Mouse (Mus musculus): ENCODE data around the gene Hivep3. TPM values are rescaled to one million over a fixed set of nuclear protein-coding genes. Genes with fewer than 3 reads are reported as not detected.

Gene Hivep3
- polyA plus RNA-seq, 1 experiment from 2014 or later, result 6.0 TPM

DNA sequence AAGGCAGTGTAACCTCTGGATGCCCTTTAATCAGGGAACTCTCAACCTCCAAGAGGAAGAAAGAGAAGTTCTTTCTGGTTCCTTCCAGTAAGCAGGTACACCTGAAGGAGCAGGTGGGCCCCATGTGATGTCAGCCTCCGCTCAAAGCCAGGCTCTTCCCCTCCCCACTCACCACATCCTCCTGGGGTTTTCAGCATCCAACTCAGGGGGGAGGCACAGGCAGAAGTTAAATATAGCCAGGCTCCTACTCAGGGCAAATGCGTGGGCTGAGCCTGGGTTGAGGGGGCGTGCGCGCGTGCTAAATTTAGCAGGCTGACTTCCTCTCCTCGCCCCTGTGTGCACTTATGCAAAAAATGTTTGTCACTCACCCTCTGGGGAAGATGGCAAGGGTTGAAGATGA is 225.7 kb downstream of the Hivep3 start:
- ATAC-seq (ENCODE audit: low FRiP score, low TSS enrichment) (no peak), DNase-seq (ENCODE audit: low spot score) (no peak)
- Histone ChIP-seq H3K27ac (replicated peaks) (no peak overlapping the region), H3K9ac (ENCODE audit: low read length) (no peak overlapping the region), H3K9me3 (ENCODE audit: control insufficient read depth, low read length) (no peaks in the 10 kb centered on the region), H3K4me2 (replicated peaks; ENCODE audit: low read depth) (no peak overlapping the region), H3K4me1 (replicated peaks; ENCODE audit: control insufficient read depth, insufficient read depth) (no peaks in the 10 kb centered on the region), H3K4me3 (ENCODE audit: low read depth, low read length) (no peak overlapping the region), H3K27me3 (ENCODE audit: control insufficient read depth, insufficient read depth, low read length) (no peaks in the 10 kb centered on the region), H3K36me3 (ENCODE audit: control insufficient read depth, insufficient read depth, low read length) (no peaks in the 10 kb centered on the region)
- TF ChIP-seq EP300 (optimal IDR thresholded peaks at IDR 0.05) (no peak), CTCF (IDR thresholded peaks at IDR 0.05; ENCODE audit: low read depth) (no peak)
- WGBS, result 56% methylated on average over 7 of the region's 7 CpGs

- 55% methylated on average over 1 of the region's 1 CpGs for WGBS
- no peaks in the 10 kb centered on the region for H3K4me1 ChIP-seq (replicated peaks; ENCODE audit: control insufficient read depth, insufficient read depth)
- ATAC-seq (ENCODE audit: low FRiP score, low TSS enrichment), result no peak
Observed at GRCm38 (mm10) chr4:119959873-119960272, 226.3 kb downstream of the Hivep3 start.

DNA sequence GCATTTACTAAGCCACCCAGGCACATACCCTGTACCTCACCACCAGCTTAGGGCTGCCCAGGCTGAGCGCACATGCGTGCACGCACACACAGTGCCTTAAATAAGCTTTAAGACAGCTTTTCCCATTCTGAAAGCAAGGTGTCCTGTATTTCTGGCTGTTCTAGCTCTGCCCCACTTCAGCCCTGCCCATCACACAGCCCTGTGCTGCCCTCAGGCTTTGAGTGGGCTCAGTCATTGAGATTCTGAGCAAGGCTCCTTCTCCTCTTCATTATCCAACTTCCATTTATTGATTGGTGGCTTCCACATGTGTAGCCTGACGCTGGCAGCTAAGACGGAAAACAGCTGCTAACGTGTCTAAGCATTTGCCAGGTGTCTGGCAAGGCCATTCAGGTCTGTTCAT is 226.9 kb downstream of the Hivep3 start:
- no peak for TF ChIP-seq EP300 (optimal IDR thresholded peaks at IDR 0.05)
- no peak for TF ChIP-seq CTCF (IDR thresholded peaks at IDR 0.05; ENCODE audit: low read depth)
- H3K27ac ChIP-seq (replicated peaks), result no peak overlapping the region
- H3K9ac ChIP-seq (ENCODE audit: low read length), result no peak overlapping the region
- no peaks in the 10 kb centered on the region for H3K9me3 ChIP-seq (ENCODE audit: control insufficient read depth, low read length)
- WGBS, result 68% methylated on average over 6 of the region's 6 CpGs
- H3K36me3 ChIP-seq (ENCODE audit: control insufficient read depth, insufficient read depth, low read length), result no peaks in the 10 kb centered on the region
- no peaks in the 10 kb centered on the region for H3K4me1 ChIP-seq (replicated peaks; ENCODE audit: control insufficient read depth, insufficient read depth)
- no peaks in the 10 kb centered on the region for H3K27me3 ChIP-seq (ENCODE audit: control insufficient read depth, insufficient read depth, low read length)
- no peak for ATAC-seq (ENCODE audit: low FRiP score, low TSS enrichment)
- no peak overlapping the region for H3K4me3 ChIP-seq (ENCODE audit: low read depth, low read length)
- H3K4me2 ChIP-seq (replicated peaks; ENCODE audit: low read depth), result no peak overlapping the region
- DNase-seq (ENCODE audit: low spot score), result no peak

More at GRCm38 (mm10) chr4:119959873-119960272, 226.3 kb downstream of the Hivep3 start:
- Histone ChIP-seq H3K27ac (replicated peaks) (no peak overlapping the region), H3K9ac (ENCODE audit: low read length) (no peak overlapping the region), H3K36me3 (ENCODE audit: control insufficient read depth, insufficient read depth, low read length) (no peaks in the 10 kb centered on the region), H3K9me3 (ENCODE audit: control insufficient read depth, low read length) (no peaks in the 10 kb centered on the region), H3K4me2 (replicated peaks; ENCODE audit: low read depth) (no peak overlapping the region), H3K27me3 (ENCODE audit: control insufficient read depth, insufficient read depth, low read length) (no peaks in the 10 kb centered on the region), H3K4me3 (ENCODE audit: low read depth, low read length) (no peak overlapping the region)
- no peak for DNase-seq (ENCODE audit: low spot score)
- no peak for TF ChIP-seq CTCF (IDR thresholded peaks at IDR 0.05; ENCODE audit: low read depth)
- TF ChIP-seq EP300 (optimal IDR thresholded peaks at IDR 0.05), result no peak

GRCm38 (mm10) chr4:119961164-119961563 is 227.6 kb downstream of the Hivep3 start:
- Histone ChIP-seq H3K4me1 (replicated peaks; ENCODE audit: control insufficient read depth, insufficient read depth) (no peaks in the 10 kb centered on the region), H3K36me3 (ENCODE audit: control insufficient read depth, insufficient read depth, low read length) (no peaks in the 10 kb centered on the region), H3K4me3 (ENCODE audit: low read depth, low read length) (no peak overlapping the region), H3K9me3 (ENCODE audit: control insufficient read depth, low read length) (no peaks in the 10 kb centered on the region), H3K9ac (ENCODE audit: low read length) (no peak overlapping the region), H3K27ac (replicated peaks) (no peak overlapping the region), H3K27me3 (ENCODE audit: control insufficient read depth, insufficient read depth, low read length) (no peaks in the 10 kb centered on the region), H3K4me2 (replicated peaks; ENCODE audit: low read depth) (no peak overlapping the region)
- WGBS, result 85% methylated on average over 5 of the region's 5 CpGs
- ATAC-seq (ENCODE audit: low FRiP score, low TSS enrichment) (no peak), DNase-seq (ENCODE audit: low spot score) (no peak)
- TF ChIP-seq CTCF (IDR thresholded peaks at IDR 0.05; ENCODE audit: low read depth) (no peak), EP300 (optimal IDR thresholded peaks at IDR 0.05) (no peak)

DNA sequence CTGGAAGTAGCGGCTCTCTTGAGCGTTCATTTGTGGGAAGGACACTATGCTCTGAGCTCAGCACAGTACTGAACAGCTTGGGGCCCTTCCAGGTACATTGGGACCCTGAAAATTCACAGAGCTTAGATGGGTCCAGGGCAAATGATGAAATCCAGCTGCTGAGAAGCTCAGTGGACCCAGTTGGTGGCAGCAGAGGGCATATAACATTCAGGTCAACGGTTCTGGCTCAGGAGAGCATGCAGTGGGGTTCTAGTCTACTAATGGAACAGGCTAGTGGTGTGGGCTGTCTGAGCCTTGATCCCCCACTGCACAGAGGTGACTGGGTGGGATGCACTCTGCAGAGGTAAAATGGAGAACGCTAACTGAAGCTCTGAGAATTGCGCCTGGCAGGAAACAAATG is 228.5 kb downstream of the Hivep3 start:
- no peak overlapping the region for H3K4me3 ChIP-seq (ENCODE audit: low read depth, low read length)
- H3K4me2 ChIP-seq (replicated peaks; ENCODE audit: low read depth), result no peak overlapping the region
- no peaks in the 10 kb centered on the region for H3K4me1 ChIP-seq (replicated peaks; ENCODE audit: control insufficient read depth, insufficient read depth)
- 78% methylated on average over 5 of the region's 5 CpGs for WGBS
- TF ChIP-seq EP300 (optimal IDR thresholded peaks at IDR 0.05) (no peak), CTCF (IDR thresholded peaks at IDR 0.05; ENCODE audit: low read depth) (peak; percentile 43)
- H3K27me3 ChIP-seq (ENCODE audit: control insufficient read depth, insufficient read depth, low read length), result no peaks in the 10 kb centered on the region
- H3K9ac ChIP-seq (ENCODE audit: low read length), result no peak overlapping the region
- no peak for DNase-seq (ENCODE audit: low spot score)
- H3K9me3 ChIP-seq (ENCODE audit: control insufficient read depth, low read length), result no peaks in the 10 kb centered on the region
- H3K36me3 ChIP-seq (ENCODE audit: control insufficient read depth, insufficient read depth, low read length), result no peaks in the 10 kb centered on the region
- no peak for ATAC-seq (ENCODE audit: low FRiP score, low TSS enrichment)
- no peak overlapping the region for H3K27ac ChIP-seq (replicated peaks)

- 51% methylated on average over 20 of the region's 20 CpGs for WGBS
- Histone ChIP-seq H3K4me1 (replicated peaks; ENCODE audit: control insufficient read depth, insufficient read depth) (peaks cover 2% of the 10 kb centered on the region; the same call in 1 of the 2 replicates), H3K27me3 (ENCODE audit: control insufficient read depth, insufficient read depth, low read length) (no peaks in the 10 kb centered on the region; the same call in 1 of the 2 replicates), H3K4me3 (ENCODE audit: low read depth, low read length) (no peak overlapping the region), H3K27ac (replicated peaks) (no peak overlapping the region), H3K36me3 (ENCODE audit: control insufficient read depth, insufficient read depth, low read length) (no peaks in the 10 kb centered on the region), H3K4me2 (replicated peaks; ENCODE audit: low read depth) (no peak overlapping the region), H3K9me3 (ENCODE audit: control insufficient read depth, low read length) (no peaks in the 10 kb centered on the region), H3K9ac (ENCODE audit: low read length) (no peak overlapping the region)
- ATAC-seq (ENCODE audit: low FRiP score, low TSS enrichment), result peak; percentile 83
- TF ChIP-seq CTCF (IDR thresholded peaks at IDR 0.05; ENCODE audit: low read depth) (no peak), EP300 (optimal IDR thresholded peaks at IDR 0.05) (no peak)
- DNase-seq (ENCODE audit: low spot score), result peak; percentile 47
Observed at GRCm38 (mm10) chr4:119966105-119967072, 232.8 kb downstream of the Hivep3 start.
